Mouse (Mus musculus): ENCODE measurements around the gene Pdcd2. TPM values are rescaled to one million over a fixed set of nuclear protein-coding genes. Genes with fewer than 3 reads are reported as not detected.

Pdcd2 gene
- polyA plus RNA-seq, 1 experiment from 2014 or later = 33.6 TPM

DNA sequence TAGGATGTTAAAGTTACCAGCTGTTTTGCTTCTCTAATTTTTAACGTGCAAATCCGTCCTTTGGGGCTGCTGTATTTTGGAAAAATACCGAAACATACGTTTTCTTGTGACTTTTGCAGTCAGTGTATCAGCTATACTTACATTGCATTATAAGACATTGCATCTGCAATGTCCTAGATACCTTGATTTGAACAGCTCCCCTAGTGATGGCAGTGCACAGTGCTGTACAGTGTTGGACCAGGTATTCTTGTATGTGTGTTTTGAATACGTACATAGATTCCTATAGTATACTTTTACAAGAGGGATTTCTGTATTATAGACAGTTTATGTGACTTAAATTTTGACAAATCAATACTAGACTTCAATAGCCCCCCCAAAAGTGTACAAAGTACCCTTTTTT lies 8.9 kb downstream of the Pdcd2 start:
- Histone ChIP-seq H3K4me2 (ENCODE audit: low read depth, low read length) (no peak overlapping the region), H3K9me3 (ENCODE audit: control insufficient read depth, low read length) (no peaks in the 10 kb centered on the region), H3K9ac (ENCODE audit: low read length) (no peak overlapping the region), H3K27me3 (ENCODE audit: control insufficient read depth, insufficient read depth, low read depth, low read length) (no peaks in the 10 kb centered on the region), H3K27ac (ENCODE audit: low read length) (no peak overlapping the region), H3K4me1 (replicated peaks; ENCODE audit: control insufficient read depth, insufficient read depth, low read length) (no peaks in the 10 kb centered on the region), H3K4me3 (ENCODE audit: low read length) (no peak overlapping the region), H3K36me3 (ENCODE audit: control insufficient read depth, insufficient read depth, low read length) (peaks cover 50% of the 10 kb centered on the region)
- no peak for ATAC-seq (ENCODE audit: low read depth)
- whole genome bisulfite sequencing = 94% methylated on average over 5 of the region's 5 CpGs

DNA sequence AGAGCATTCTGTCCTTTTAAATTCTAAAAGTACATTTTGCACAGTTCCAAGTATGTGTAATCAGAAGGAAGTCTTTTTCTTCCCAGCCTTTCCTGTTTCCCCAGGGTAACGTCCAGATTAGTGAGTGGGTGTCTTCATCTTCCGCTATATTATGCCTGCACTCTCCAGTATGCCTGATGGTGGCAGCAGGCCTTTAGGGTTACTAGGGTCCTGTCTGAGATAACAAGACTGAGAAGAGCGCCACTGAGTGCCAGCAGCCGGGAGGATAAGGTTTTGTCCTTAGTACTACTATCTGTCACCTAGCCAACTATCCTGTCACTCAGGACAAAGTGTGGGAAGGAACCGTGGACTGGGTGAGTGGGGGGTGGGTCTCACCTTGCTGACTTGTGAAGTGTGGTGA lies 9.3 kb downstream of the Pdcd2 start:
- H3K9ac ChIP-seq (ENCODE audit: low read length) = no peak overlapping the region
- no peak overlapping the region for H3K4me2 ChIP-seq (ENCODE audit: low read depth, low read length)
- ATAC-seq (ENCODE audit: low read depth) = no peak
- H3K4me1 ChIP-seq (replicated peaks; ENCODE audit: control insufficient read depth, insufficient read depth, low read length) = no peaks in the 10 kb centered on the region
- no peaks in the 10 kb centered on the region for H3K27me3 ChIP-seq (ENCODE audit: control insufficient read depth, insufficient read depth, low read depth, low read length)
- no peaks in the 10 kb centered on the region for H3K9me3 ChIP-seq (ENCODE audit: control insufficient read depth, low read length)
- H3K36me3 ChIP-seq (ENCODE audit: control insufficient read depth, insufficient read depth, low read length) = peaks cover 48% of the 10 kb centered on the region
- no peak overlapping the region for H3K27ac ChIP-seq (ENCODE audit: low read length)
- WGBS = 65% methylated on average over 5 of the region's 5 CpGs
- no peak overlapping the region for H3K4me3 ChIP-seq (ENCODE audit: low read length)

DNA sequence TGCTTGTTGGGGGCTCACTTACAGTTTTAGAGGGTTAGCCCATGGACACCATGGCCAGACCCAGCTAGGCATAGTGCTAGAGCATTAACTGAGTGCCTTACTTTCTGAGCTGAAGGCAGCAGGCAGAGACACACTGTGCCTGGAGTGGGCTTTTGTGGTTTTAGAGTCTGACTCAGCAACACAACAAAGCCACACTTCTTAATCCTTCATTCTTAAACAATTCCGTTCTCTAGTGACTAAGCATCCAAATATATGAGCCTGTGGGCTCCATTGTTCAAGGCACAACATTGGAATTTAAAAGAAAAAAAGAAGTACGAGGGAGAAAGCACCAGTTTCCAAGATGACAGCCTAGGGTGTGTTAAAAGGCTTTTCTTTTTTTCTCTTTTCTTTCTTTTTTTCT lies 16.4 kb downstream of the Pdcd2 start:
- no peak overlapping the region for H3K9ac ChIP-seq (ENCODE audit: low read length)
- 94% methylated on average over 2 of the region's 2 CpGs for WGBS
- peaks cover 68% of the 10 kb centered on the region for H3K36me3 ChIP-seq (ENCODE audit: control insufficient read depth, insufficient read depth, low read length)
- no peaks in the 10 kb centered on the region for H3K27me3 ChIP-seq (ENCODE audit: control insufficient read depth, insufficient read depth, low read depth, low read length)
- H3K4me2 ChIP-seq (ENCODE audit: low read depth, low read length) = no peak overlapping the region
- H3K4me3 ChIP-seq (ENCODE audit: low read length) = no peak overlapping the region
- ATAC-seq (ENCODE audit: low read depth) = no peak
- no peaks in the 10 kb centered on the region for H3K9me3 ChIP-seq (ENCODE audit: control insufficient read depth, low read length)
- H3K27ac ChIP-seq (ENCODE audit: low read length) = no peak overlapping the region
- no peaks in the 10 kb centered on the region for H3K4me1 ChIP-seq (replicated peaks; ENCODE audit: control insufficient read depth, insufficient read depth, low read length)

DNA sequence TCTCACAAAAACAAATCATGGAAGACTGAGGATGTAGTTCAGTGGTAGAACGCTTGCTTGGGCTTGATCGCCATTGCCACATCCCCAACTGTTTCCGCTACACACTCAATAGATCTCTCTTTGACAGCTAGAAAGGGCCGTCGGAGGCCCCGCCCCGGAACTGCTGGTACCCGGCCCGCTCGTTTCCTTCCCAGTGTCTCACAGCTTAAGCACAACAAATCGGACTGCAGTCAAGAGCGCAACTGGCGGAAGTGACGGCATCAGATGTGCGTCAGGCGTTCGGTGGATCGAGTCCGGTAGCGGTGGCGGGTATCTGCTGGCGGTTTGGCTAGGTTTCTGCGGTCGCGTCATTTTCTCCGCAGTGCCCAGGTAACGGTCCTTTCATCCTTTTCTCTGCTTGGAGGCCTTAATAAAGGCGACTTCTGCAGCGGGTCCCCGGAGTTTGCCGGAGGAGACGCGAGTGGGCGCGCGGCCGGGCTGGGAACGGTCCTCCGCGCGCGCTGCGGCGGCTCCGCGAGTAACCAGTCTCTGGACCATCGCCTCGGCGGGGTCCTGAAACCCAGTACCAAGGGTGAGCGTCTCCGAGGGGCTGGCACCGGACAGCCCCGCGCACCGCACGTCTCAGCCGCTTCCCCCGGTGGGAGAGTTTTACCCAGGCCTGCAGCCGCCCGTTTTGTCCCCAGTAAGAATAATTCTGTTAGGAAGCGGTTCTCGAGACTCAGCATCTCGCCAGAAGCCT lies 27.3 kb downstream of the Pdcd2 start, which contains the start of the genes Psmb1 and Tbp:
TSS of gene Psmb1 (minus strand) at position 96 of the 739 bp plus-strand sequence.
TSS of gene Tbp (plus strand) at position 233 of the 739 bp plus-strand sequence.
- H3K27me3 ChIP-seq (ENCODE audit: control insufficient read depth, insufficient read depth, low read depth, low read length) = no peaks in the 10 kb centered on the region
- ATAC-seq (ENCODE audit: low read depth) = peak; percentile 95
- peak within 1 kb of the TSS; percentile 94 for H3K9ac ChIP-seq (ENCODE audit: low read length)
- under 1% methylated on average over 63 of the region's 63 CpGs for WGBS
- H3K27ac ChIP-seq (ENCODE audit: low read length) = peak within 1 kb of the TSS; percentile 88
- peaks cover 15% of the 10 kb centered on the region for H3K36me3 ChIP-seq (ENCODE audit: control insufficient read depth, insufficient read depth, low read length)
- H3K4me3 ChIP-seq (ENCODE audit: low read length) = peak within 1 kb of the TSS; percentile 97
- H3K4me1 ChIP-seq (replicated peaks; ENCODE audit: control insufficient read depth, insufficient read depth, low read length) = peaks cover 26% of the 10 kb centered on the region
- H3K9me3 ChIP-seq (ENCODE audit: control insufficient read depth, low read length) = no peaks in the 10 kb centered on the region
- peak within 1 kb of the TSS; percentile 88 for H3K4me2 ChIP-seq (ENCODE audit: low read depth, low read length)

DNA sequence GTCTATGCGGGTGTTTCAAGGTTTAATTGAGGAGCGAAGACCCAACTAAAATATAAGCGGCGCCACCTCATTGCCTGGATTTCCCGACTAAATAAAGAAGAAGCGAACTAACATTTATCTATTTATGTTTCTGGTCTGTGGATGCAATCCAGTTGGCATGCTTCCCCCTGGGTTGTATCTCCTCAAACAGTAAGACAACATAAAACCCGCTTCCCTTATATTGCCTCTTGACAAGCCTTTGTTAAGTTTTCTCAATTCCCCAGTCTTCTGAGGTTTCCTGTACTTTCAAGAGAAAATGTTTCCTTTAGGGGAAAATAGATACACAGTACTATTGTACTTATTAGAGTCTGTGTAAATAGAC lies 28.4 kb downstream of the Pdcd2 start:
- H3K27me3 ChIP-seq (ENCODE audit: control insufficient read depth, insufficient read depth, low read depth, low read length) = no peaks in the 10 kb centered on the region
- peak overlapping the region; percentile 74 for H3K4me2 ChIP-seq (ENCODE audit: low read depth, low read length)
- ATAC-seq (ENCODE audit: low read depth) = no peak
- peaks cover 9% of the 10 kb centered on the region; the same call in 1 of the 2 replicates for H3K36me3 ChIP-seq (ENCODE audit: control insufficient read depth, insufficient read depth, low read length)
- H3K9ac ChIP-seq (ENCODE audit: low read length) = peak overlapping the region; percentile 86; the same call in 1 of the 2 replicates
- WGBS = 39% methylated on average over 7 of the region's 7 CpGs
- peak overlapping the region; percentile 88 for H3K27ac ChIP-seq (ENCODE audit: low read length)
- H3K4me1 ChIP-seq (replicated peaks; ENCODE audit: control insufficient read depth, insufficient read depth, low read length) = peaks cover 26% of the 10 kb centered on the region
- H3K9me3 ChIP-seq (ENCODE audit: control insufficient read depth, low read length) = no peaks in the 10 kb centered on the region
- H3K4me3 ChIP-seq (ENCODE audit: low read length) = peak overlapping the region; percentile 78

DNA sequence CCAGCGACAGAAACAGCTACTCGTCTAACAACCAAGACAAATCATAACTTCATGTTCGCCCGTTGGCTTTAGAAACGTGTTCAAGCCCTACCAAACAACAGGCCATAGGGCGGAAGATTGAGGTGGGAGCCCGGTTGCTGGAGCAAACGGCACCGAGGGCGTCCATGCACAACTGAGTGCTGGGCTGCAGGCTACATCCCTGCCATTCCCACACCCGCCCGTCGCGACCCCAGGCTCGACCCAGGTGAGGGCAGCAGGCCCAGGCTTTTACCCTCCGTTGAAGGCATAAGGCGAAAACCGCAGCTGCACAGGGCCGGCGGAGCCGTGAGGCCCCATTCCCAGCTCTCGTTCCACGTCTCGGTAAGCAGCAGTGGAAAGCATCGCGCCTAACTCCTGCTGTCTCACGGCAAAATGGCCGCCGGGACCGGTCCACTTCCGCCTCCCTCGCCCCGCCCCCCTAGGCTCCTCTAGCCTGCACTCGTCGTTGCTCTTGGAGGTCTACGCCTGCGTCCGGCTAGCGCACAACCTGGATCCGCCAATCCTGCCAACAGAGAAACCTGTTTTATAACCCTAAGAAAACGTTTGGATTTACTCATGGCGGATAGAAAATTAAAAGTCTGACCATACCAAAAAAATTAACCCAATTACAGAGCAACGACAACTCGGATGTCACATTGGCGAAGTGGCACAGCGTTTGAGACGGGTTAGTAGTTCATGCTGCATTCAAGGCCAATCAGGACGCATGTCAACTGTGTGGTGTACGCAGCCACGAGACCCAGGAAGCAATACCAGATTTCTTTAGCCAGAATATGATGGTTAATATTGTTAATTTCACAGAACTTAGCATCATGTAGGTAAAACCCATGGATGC lies 29.0 kb downstream of the Pdcd2 start:
- Histone ChIP-seq H3K9ac (ENCODE audit: low read length) (peak overlapping the region; percentile 86), H3K27me3 (ENCODE audit: control insufficient read depth, insufficient read depth, low read depth, low read length) (no peaks in the 10 kb centered on the region), H3K4me2 (ENCODE audit: low read depth, low read length) (peak overlapping the region; percentile 74), H3K9me3 (ENCODE audit: control insufficient read depth, low read length) (no peaks in the 10 kb centered on the region), H3K4me3 (ENCODE audit: low read length) (peak overlapping the region; percentile 78), H3K27ac (ENCODE audit: low read length) (peak overlapping the region; percentile 94), H3K4me1 (replicated peaks; ENCODE audit: control insufficient read depth, insufficient read depth, low read length) (peaks cover 26% of the 10 kb centered on the region), H3K36me3 (ENCODE audit: control insufficient read depth, insufficient read depth, low read length) (peaks cover 7% of the 10 kb centered on the region; the same call in 1 of the 2 replicates)
- peak; percentile 94 for ATAC-seq (ENCODE audit: low read depth)
- WGBS = under 1% methylated on average over 50 of the region's 50 CpGs

DNA sequence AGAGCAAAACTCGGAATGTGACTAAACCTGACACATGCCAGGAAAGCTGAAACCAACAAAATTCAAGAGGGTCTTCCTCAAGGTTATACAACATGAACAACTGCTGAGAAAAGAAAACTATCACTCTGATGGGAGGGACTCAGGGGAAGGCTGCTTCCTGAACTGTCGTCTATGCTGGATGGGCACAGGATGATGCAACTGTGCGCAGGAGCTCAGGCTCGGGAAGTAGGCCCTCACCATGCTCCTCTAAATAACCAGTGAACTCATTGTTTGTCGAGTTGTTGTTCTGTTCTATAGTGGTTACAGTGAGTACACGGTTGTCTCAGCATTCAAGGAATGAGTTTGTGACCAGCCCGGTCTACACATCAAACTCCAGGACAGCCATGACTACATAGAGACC lies 36.6 kb downstream of the Pdcd2 start:
- Histone ChIP-seq H3K27me3 (ENCODE audit: control insufficient read depth, insufficient read depth, low read depth, low read length) (no peaks in the 10 kb centered on the region), H3K36me3 (ENCODE audit: control insufficient read depth, insufficient read depth, low read length) (peaks cover 33% of the 10 kb centered on the region), H3K27ac (ENCODE audit: low read length) (no peak overlapping the region), H3K4me3 (ENCODE audit: low read length) (no peak overlapping the region), H3K4me2 (ENCODE audit: low read depth, low read length) (no peak overlapping the region), H3K9me3 (ENCODE audit: control insufficient read depth, low read length) (no peaks in the 10 kb centered on the region), H3K4me1 (replicated peaks; ENCODE audit: control insufficient read depth, insufficient read depth, low read length) (no peaks in the 10 kb centered on the region; the same call in 1 of the 2 replicates), H3K9ac (ENCODE audit: low read length) (no peak overlapping the region)
- ATAC-seq (ENCODE audit: low read depth) = no peak
- WGBS = 89% methylated on average over 7 of the region's 7 CpGs

DNA sequence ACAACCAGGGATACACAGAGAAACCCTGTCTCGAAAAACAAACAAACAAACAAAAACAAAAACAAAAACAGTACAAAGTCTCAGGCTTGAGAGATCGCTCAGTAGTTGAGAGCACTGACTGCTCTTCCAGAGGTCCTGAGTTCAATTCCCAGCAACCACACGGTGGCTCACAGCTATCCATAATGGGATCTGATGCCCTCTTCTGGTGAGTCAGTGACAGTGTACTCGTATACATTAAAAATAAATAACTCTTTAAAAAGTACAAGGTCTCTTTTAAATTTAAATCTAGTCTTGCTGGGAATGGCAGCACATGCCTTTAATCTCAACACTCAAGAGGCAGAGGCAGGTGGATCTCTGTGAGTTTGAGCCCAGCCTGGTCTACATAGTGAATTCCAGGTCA lies 54.4 kb downstream of the Pdcd2 start:
- 80% methylated on average over 4 of the region's 4 CpGs for WGBS
- H3K36me3 ChIP-seq (ENCODE audit: control insufficient read depth, insufficient read depth, low read length) = peaks cover 44% of the 10 kb centered on the region
- no peak for ATAC-seq (ENCODE audit: low read depth)
- no peak overlapping the region for H3K4me2 ChIP-seq (ENCODE audit: low read depth, low read length)
- H3K9ac ChIP-seq (ENCODE audit: low read length) = no peak overlapping the region
- no peak overlapping the region for H3K4me3 ChIP-seq (ENCODE audit: low read length)
- no peak overlapping the region for H3K27ac ChIP-seq (ENCODE audit: low read length)
- no peaks in the 10 kb centered on the region for H3K4me1 ChIP-seq (replicated peaks; ENCODE audit: control insufficient read depth, insufficient read depth, low read length)
- no peaks in the 10 kb centered on the region for H3K27me3 ChIP-seq (ENCODE audit: control insufficient read depth, insufficient read depth, low read depth, low read length)
- no peaks in the 10 kb centered on the region for H3K9me3 ChIP-seq (ENCODE audit: control insufficient read depth, low read length)

All from lung, embryonic 16.5 days (tissue).